Mouse (Mus musculus): ENCODE results near the gene Prnp. TPM values are rescaled to one million over a fixed set of nuclear protein-coding genes. Genes with fewer than 3 reads are reported as not detected.

Gene Prnp
- 10 to 100 TPM; 21.4 to 23.9 TPM for polyA plus RNA-seq (2017; shearing (Covaris generic))

GRCm38 (mm10) chr2:131909683-131910572 lies at the start of gene Prnp, which contains the start of gene Prn:
Prnp (plus strand) TSS chr2:131909928.
Prn (plus strand) TSS chr2:131909957.

GRCm38 (mm10) chr2:131950598-131951095 lies 40.9 kb downstream of the Prnp start, which contains the start of gene Prnd:
Prnd (plus strand) TSS chr2:131950861.

Other genes starting within 250 kb of the Prnp start
- under 1 TPM in 1 of 2 experiments, not detected in 1; 0.11 TPM for gene Erv3, start 50.2 kb upstream of the Prnp start, polyA plus RNA-seq (2017; shearing (Covaris generic))
- under 1 TPM in 1 of 2 experiments, not detected in 1; 0.47 TPM for gene Prn, start within 50 bp of the Prnp start, polyA plus RNA-seq (2017; shearing (Covaris generic))
- under 1 TPM in 1 of 2 experiments, not detected in 1; 0.83 TPM for gene Prnd, start 40.9 kb downstream of the Prnp start, polyA plus RNA-seq (2017; shearing (Covaris generic))
- gene Rassf2, start 120.3 kb downstream of the Prnp start, polyA plus RNA-seq (2017; shearing (Covaris generic)), result 100 to 1,000 TPM in 1 of 2 experiments, 10 to 100 TPM in 1; 76.6 to 113 TPM
- 10 to 100 TPM; 25.7 to 44.0 TPM for gene Slc23a2, start 235.2 kb downstream of the Prnp start, polyA plus RNA-seq (2017; shearing (Covaris generic))